Mouse (Mus musculus) thymus, adult 2 months (tissue): ENCODE data around the gene Auts2.

Source experiments
- CTCF ChIP-seq: fragments of 200-500 bp; IDR thresholded peaks from 2 replicates; pipeline ENCODE4 v1.5.1; 2012; ENCODE audit warnings: mild to moderate bottlenecking, control low read depth, low read length, moderate library complexity, borderline replicate concordance; ENCODE audit not compliant: control insufficient read depth, poor library complexity, insufficient read depth; ENCODE audit errors: extremely low read depth
- POLR2A ChIP-seq: fragments of 200-500 bp; IDR thresholded peaks from 2 replicates; pipeline ENCODE4 v1.6.1; 2012; ENCODE audit warnings: mild to moderate bottlenecking, low read length, control low read depth, moderate library complexity; ENCODE audit not compliant: control insufficient read depth, poor library complexity, insufficient read depth; ENCODE audit errors: extremely low read depth

DNA sequence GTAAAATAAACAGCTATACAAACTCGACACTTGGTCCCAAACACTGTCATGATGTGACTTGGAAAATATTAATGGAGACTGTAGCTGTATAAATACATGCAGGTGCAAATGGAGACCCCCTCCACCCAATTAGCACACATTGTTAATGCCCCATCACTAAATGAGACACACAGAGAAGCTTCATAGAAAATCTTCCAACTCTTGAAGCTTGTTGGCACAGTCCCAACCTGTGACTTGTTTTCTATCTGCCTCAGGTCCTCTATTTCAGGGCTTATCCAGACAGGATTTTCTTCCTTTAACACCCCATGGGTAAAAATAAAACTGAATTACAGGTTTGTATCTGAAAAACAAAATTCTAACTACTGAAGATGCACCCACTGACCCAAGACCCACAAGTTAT is 272.2 kb downstream of the Auts2 start:
- TF ChIP-seq CTCF (no peak), POLR2A (no peak)
